Mouse (Mus musculus): Measurements from ENCODE around the gene Pfn1. TPM values are rescaled to one million over a fixed set of nuclear protein-coding genes. Genes with fewer than 3 reads are reported as not detected.
A peak's percentile ranks its signal among the peaks of the same experiment; 100 is the strongest.

Pfn1 gene
- total and polyA plus RNA-seq, 2 experiments from 2014 or later: 486 to 600 TPM

- Histone ChIP-seq H3K27me3 (ENCODE audit: insufficient read depth, low read length) (no peaks in the 10 kb centered on the region), H3K4me1 (ENCODE audit: insufficient read depth, low read length) (peaks cover 8% of the 10 kb centered on the region), H3K9ac (replicated peaks; ENCODE audit: low read length, poor library complexity, severe bottlenecking) (peak overlapping the region; percentile 98), H3K4me2 (ENCODE audit: low read depth, low read length, poor library complexity, severe bottlenecking) (peak overlapping the region; percentile 72), H3K9me3 (ENCODE audit: low read length) (no peaks in the 10 kb centered on the region), H3K4me3 (ENCODE audit: low read depth, low read length) (peak overlapping the region; percentile 99), H3K36me3 (ENCODE audit: insufficient read depth, low read length) (peaks cover 12% of the 10 kb centered on the region), H3K27ac (ENCODE audit: low read depth, low read length) (peak overlapping the region; percentile 97)
- no peak for TF ChIP-seq CTCF (IDR thresholded peaks at IDR 0.05)
- DNase-seq (ENCODE audit: low spot score) (peak; percentile 88), ATAC-seq (ENCODE audit: low FRiP score) (peak; percentile 55)
- WGBS: under 1% methylated on average over 44 of the region's 48 CpGs
Observed at GRCm38 (mm10) chr11:70654923-70655570, 603 bp upstream of the Pfn1 start.

GRCm38 (mm10) chr11:70653345-70654197 is 873 bp downstream of the Pfn1 start:
- Histone ChIP-seq H3K4me3 (ENCODE audit: low read depth, low read length) (peak overlapping the region; percentile 99), H3K27ac (ENCODE audit: low read depth, low read length) (peak overlapping the region; percentile 97), H3K9me3 (ENCODE audit: low read length) (no peaks in the 10 kb centered on the region), H3K36me3 (ENCODE audit: insufficient read depth, low read length) (peaks cover 26% of the 10 kb centered on the region), H3K4me1 (ENCODE audit: insufficient read depth, low read length) (peaks cover 8% of the 10 kb centered on the region), H3K27me3 (ENCODE audit: insufficient read depth, low read length) (no peaks in the 10 kb centered on the region), H3K4me2 (ENCODE audit: low read depth, low read length, poor library complexity, severe bottlenecking) (peak overlapping the region; percentile 72), H3K9ac (replicated peaks; ENCODE audit: low read length, poor library complexity, severe bottlenecking) (peak overlapping the region; percentile 98)
- 1% methylated on average over 57 of the region's 63 CpGs for WGBS
- TF ChIP-seq CTCF (IDR thresholded peaks at IDR 0.05): no peak
- peak; percentile 70 for ATAC-seq (ENCODE audit: low FRiP score)
- peak; percentile 62 for DNase-seq (ENCODE audit: low spot score)

- H3K36me3 ChIP-seq (ENCODE audit: insufficient read depth, low read length): peaks cover 27% of the 10 kb centered on the region
- TF ChIP-seq CTCF (IDR thresholded peaks at IDR 0.05): no peak
- ATAC-seq (ENCODE audit: low FRiP score) (no peak), DNase-seq (ENCODE audit: low spot score) (no peak)
- H3K9ac ChIP-seq (replicated peaks; ENCODE audit: low read length, poor library complexity, severe bottlenecking): peak overlapping the region; percentile 98
- H3K4me1 ChIP-seq (ENCODE audit: insufficient read depth, low read length): peaks cover 9% of the 10 kb centered on the region
- H3K27me3 ChIP-seq (ENCODE audit: insufficient read depth, low read length): no peaks in the 10 kb centered on the region
- peak overlapping the region; percentile 72 for H3K4me2 ChIP-seq (ENCODE audit: low read depth, low read length, poor library complexity, severe bottlenecking)
- H3K4me3 ChIP-seq (ENCODE audit: low read depth, low read length): peak overlapping the region; percentile 99
- no peaks in the 10 kb centered on the region for H3K9me3 ChIP-seq (ENCODE audit: low read length)
- peak overlapping the region; percentile 97; the same call in 1 of the 2 replicates for H3K27ac ChIP-seq (ENCODE audit: low read depth, low read length)
- WGBS: 66% methylated on average over 6 of the region's 6 CpGs
Observed at GRCm38 (mm10) chr11:70652884-70653344, 1.5 kb downstream of the Pfn1 start.

GRCm38 (mm10) chr11:70652029-70652883 is 2.2 kb downstream of the Pfn1 start:
- DNase-seq (ENCODE audit: low spot score): no peak
- peak overlapping the region; percentile 98; the same call in 1 of the 2 replicates for H3K9ac ChIP-seq (replicated peaks; ENCODE audit: low read length, poor library complexity, severe bottlenecking)
- peaks cover 27% of the 10 kb centered on the region for H3K36me3 ChIP-seq (ENCODE audit: insufficient read depth, low read length)
- no peak for TF ChIP-seq CTCF (IDR thresholded peaks at IDR 0.05)
- H3K4me1 ChIP-seq (ENCODE audit: insufficient read depth, low read length): peaks cover 10% of the 10 kb centered on the region
- no peak overlapping the region for H3K27ac ChIP-seq (ENCODE audit: low read depth, low read length)
- peak overlapping the region; percentile 72 for H3K4me2 ChIP-seq (ENCODE audit: low read depth, low read length, poor library complexity, severe bottlenecking)
- H3K9me3 ChIP-seq (ENCODE audit: low read length): no peaks in the 10 kb centered on the region
- 76% methylated on average over 12 of the region's 12 CpGs for WGBS
- H3K27me3 ChIP-seq (ENCODE audit: insufficient read depth, low read length): no peaks in the 10 kb centered on the region
- no peak overlapping the region for H3K4me3 ChIP-seq (ENCODE audit: low read depth, low read length)
- no peak for ATAC-seq (ENCODE audit: low FRiP score)

DNA sequence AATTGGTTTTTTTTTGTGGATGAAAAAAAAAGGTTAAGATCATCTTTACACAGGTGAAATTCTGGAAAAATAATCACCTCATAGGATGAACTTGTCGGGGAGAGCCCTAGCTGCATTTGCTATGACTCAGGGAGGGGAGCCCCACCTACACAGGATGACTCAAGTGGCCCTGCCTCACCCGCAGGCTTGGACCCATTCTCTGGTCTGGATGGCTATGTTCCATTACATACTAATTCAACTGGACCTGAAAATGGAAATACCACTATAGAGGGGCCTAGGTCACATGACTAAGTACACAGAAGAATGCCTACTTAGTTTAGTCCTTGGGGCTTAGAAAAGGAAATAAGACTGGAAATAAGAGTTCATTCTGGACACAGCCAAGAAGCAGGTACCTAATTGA is 3.1 kb downstream of the Pfn1 start:
- Histone ChIP-seq H3K27me3 (ENCODE audit: insufficient read depth, low read length) (no peaks in the 10 kb centered on the region), H3K27ac (ENCODE audit: low read depth, low read length) (no peak overlapping the region), H3K9me3 (ENCODE audit: low read length) (no peaks in the 10 kb centered on the region), H3K9ac (replicated peaks; ENCODE audit: low read length, poor library complexity, severe bottlenecking) (no peak overlapping the region), H3K4me2 (ENCODE audit: low read depth, low read length, poor library complexity, severe bottlenecking) (no peak overlapping the region), H3K4me1 (ENCODE audit: insufficient read depth, low read length) (peaks cover 10% of the 10 kb centered on the region), H3K4me3 (ENCODE audit: low read depth, low read length) (no peak overlapping the region), H3K36me3 (ENCODE audit: insufficient read depth, low read length) (peaks cover 27% of the 10 kb centered on the region)
- WGBS: 80% methylated on average over 2 of the region's 2 CpGs
- no peak for ATAC-seq (ENCODE audit: low FRiP score)
- no peak for TF ChIP-seq CTCF (IDR thresholded peaks at IDR 0.05)
- DNase-seq (ENCODE audit: low spot score): no peak

Data from midbrain, postnatal 0 days (tissue).